Mouse (Mus musculus): ENCODE data around the gene Fam161a. TPM values are rescaled to one million over a fixed set of nuclear protein-coding genes. Genes with fewer than 3 reads are reported as not detected.

Gene Fam161a
- polyA plus RNA-seq (2017; shearing (Covaris generic)) = 2.2 TPM

DNA sequence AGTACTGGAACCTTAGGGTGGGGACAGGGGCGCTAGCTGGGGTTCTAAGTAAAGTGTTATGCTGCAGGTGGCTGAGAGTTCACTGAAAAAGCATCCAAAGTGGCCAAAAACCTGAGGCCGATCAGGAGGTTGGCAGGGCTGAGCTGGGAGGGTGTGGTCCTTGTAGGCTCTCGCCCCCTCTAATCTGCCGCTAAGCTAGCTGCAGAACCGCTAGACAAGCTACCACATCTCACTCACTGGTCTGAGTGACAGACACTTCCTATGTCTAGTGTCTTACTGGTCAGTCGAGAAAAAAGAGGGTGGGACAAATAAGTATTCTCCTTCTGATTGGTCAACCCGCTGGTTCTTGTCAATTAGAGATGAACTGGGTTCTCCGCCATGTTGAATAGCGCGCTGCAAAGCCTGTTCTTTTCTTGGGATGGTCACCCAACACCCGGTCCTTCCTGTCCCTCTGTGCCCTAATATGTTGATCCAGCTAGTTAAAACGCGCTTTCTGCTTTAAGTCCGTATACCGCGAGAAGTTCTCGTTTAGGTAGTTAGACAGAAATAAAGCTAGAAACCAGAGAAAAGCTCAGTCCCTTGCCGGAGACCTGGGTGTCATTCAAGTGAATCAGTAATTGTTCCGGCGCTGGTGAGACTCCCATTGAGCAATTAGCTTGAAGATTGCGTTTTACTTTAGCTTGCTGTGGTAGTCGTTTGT lies at the start of gene Fam161a:
Gene Fam161a, plus strand, starts transcription at position 51 of the 700 bp plus-strand sequence.

DNA sequence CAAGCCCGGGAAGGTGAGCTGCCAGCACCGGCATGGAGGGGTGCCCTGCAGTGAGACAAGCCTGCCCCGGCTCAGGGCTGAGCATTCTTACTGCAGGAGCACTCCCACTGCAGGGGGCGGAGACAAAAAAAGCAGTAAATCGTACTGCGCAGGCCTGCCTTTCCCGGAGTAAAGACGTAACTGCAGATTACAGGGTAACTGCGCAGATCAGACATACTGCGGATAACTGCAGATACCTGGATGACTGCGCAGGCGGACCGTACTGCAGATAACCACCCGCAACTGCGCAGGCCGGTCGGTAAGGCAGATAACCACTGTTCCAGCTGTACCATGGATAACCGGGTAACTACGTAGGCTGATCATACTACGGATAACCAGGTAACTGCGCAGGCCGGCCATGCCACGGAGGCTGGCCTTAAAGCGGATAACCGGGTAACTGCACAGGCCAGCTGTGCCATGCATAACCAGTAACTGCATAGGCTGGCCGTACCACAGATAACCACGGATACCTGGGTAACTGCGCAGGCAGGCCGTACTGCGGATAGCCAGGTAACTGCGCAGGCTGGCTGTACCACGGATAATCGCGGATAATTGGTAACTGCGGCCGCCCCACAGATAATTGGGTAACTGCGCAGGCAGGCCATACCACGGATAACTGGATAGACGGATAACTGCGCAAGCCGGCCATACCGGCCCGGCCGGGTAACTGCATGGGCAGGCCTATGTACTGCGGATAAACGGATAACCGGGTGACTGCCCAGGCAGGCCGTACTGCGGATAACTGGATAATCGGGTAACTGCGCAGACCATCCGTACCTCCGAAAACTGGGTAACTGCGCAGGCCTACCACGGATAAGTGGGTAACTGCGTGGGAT lies 35.3 kb upstream of the Fam161a start, which contains the start of gene Zrsr1:
Gene Zrsr1, plus strand, starts transcription at position 171 of the 875 bp plus-strand sequence.

DNA sequence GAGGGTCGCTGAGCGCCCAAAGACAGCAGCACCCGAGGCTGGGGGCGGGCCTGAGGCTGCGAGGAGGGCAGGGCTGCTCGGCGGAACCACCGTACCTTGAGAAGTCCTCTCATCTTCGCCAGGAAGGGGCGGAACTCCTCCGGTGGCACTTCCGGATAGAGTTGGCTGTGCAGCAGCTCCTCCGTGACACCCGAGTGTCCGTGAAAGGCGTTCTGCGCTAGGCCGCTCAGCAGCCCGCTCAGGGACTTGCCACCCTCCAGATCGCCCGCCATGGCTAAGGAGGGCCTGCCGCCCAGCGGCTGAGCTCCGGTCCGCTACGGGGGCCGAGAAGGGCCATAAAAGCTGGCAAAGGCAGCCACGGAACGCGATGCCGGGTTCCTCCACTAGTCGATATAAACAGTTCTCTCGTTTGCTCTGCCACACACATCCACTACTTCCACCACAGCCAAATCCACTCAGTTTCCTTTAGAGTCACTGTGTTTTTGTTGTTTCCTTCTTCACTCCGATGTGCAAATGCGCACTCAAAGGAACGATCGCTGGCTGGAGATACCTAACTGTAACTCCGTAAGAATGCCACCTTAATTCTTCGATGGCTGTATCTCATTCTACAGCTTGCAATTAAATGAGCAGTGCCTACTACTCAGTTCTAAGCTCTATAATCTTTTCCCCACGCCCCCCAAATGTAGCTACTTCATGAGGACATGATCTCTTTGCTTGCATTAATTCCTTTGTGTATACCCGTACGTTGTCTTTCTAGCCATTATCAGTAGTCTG lies 25.2 kb upstream of the Fam161a start, which contains the start of the genes Gm28048 and Commd1:
Gene Gm28048, minus strand, starts transcription at position 107 of the 774 bp plus-strand sequence.
Gene Commd1, minus strand, starts transcription at position 399 of the 774 bp plus-strand sequence.

DNA sequence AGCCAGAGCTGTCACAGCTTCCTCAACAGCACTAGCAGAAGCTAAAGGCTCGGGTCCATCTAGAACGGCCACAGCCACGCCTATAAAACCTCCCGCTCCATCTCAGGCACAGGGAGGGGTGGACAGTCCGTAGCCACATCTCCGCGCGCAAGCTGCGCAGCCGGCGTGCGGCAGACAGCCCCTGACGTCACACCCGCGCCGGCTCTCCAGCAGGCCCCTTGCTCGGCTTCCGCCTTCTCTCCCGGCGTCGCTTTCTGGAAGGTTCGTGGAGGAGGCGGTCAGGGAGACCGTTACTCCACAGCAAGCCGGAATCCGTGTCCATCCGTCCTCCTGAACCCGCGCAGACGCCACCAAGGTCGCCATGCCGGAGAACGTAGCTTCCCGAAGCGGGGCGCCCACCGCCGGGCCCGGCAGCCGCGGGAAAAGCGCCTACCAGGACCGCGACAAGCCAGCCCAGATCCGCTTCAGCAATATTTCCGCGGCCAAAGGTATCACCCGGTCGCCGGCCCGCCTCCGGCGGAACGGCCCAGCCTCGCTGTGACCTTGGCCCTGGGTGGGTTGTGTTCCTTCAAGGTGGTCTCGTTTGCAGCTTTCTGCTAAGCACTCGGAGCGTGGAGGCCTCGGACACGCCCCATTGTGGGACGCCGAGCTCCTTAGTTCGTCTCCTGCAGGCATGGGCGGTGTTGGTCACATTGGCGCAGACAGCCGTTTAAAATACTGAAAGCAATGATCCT lies 16.8 kb upstream of the Fam161a start, which contains the start of gene Cct4:
Gene Cct4, plus strand, starts transcription at position 127 of the 734 bp plus-strand sequence.

Other genes starting within 250 kb of the Fam161a start
- 13.8 TPM for gene B3gnt2, start 146.6 kb upstream of the Fam161a start, polyA plus RNA-seq (2017; shearing (Covaris generic))
- 3.1 TPM for gene Zrsr1, start 35.5 kb upstream of the Fam161a start, polyA plus RNA-seq (2017; shearing (Covaris generic))
- gene Gm28048, start 25.4 kb upstream of the Fam161a start, polyA plus RNA-seq (2017; shearing (Covaris generic)) = 23.8 TPM
- 107 TPM for gene Commd1, start 25.1 kb upstream of the Fam161a start, polyA plus RNA-seq (2017; shearing (Covaris generic))
- 255 TPM for gene Cct4, start 17.0 kb upstream of the Fam161a start, polyA plus RNA-seq (2017; shearing (Covaris generic))
- gene Xpo1, start 248.5 kb downstream of the Fam161a start, polyA plus RNA-seq (2017; shearing (Covaris generic)) = 67.8 TPM